Mouse (Mus musculus) left cerebral cortex, adult 11 months (tissue): ENCODE measurements around the gene Crat.

ENCODE experiments used
- DNase-seq: peaks from one replicate; pipeline ENCODE4 v3.0.0; 2022; ENCODE audit warnings: low spot score

Gene Crat

GRCm38 (mm10) chr2:30403870-30404269 lies 11.7 kb downstream of the Crat start:
- DNase-seq = no peak

GRCm38 (mm10) chr2:30402843-30403242 lies 12.8 kb downstream of the Crat start:
- DNase-seq = no peak

- no peak for DNase-seq
These were observed 13.2 kb downstream of the Crat start for GRCm38 (mm10) chr2:30402351-30402826.

GRCm38 (mm10) chr2:30401581-30401980 lies 14.0 kb downstream of the Crat start:
- no peak for DNase-seq

- DNase-seq = no peak
These were observed 16.1 kb downstream of the Crat start for GRCm38 (mm10) chr2:30399191-30400171.

- DNase-seq = no peak
These were observed 17.6 kb downstream of the Crat start for GRCm38 (mm10) chr2:30397986-30398512.

GRCm38 (mm10) chr2:30396246-30396645 lies 19.4 kb downstream of the Crat start:
- DNase-seq = no peak

- no peak for DNase-seq
These were observed 19.9 kb downstream of the Crat start for GRCm38 (mm10) chr2:30395757-30396156.

- DNase-seq = no peak
These were observed 22.3 kb downstream of the Crat start for GRCm38 (mm10) chr2:30393370-30393656.

DNA sequence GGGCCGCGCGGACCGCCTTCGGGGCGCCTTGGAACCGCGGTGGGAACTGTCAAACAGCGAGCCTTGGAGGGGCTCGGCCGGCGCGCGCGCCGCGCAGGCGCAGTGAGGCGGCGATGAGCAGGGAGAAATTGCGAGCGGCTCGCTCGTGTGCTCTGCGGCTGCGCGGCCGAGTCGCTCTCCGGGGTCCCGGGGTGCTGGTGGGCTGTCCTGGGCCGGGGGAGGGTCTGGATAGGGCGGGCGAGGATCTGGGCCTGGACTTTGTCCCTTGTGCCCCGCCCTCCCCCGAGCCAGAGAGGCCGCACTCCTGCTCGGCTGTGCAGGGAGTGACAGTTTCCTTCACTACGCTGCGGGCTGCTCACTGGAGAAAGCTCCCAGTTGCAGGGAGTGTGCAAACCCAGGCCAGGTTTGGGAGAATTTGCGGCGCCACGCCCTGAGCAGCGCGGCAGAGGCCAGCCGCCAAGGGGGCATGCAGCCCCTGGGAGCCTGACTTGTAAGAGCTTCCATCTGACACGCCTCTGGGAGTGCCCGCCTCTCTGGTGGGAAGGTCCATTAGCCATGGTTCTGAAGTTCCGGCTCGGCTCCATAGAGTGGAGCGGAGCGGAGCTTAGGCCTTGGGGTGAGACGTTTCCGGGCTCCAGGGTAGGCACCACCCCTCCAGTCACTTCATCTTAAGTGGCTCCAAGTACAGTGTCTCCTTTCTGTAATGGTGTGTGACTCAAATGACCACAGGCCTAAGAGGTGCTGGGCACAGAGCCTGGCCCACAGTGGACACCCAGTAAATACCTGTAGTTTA lies 22.8 kb downstream of the Crat start:
- no peak for DNase-seq

- DNase-seq = peak; percentile 98
These were observed 23.5 kb downstream of the Crat start, which contains the start of gene Dolpp1 for GRCm38 (mm10) chr2:30392114-30392576. Gene Dolpp1 (plus strand): TSS chr2:30392254.

DNA sequence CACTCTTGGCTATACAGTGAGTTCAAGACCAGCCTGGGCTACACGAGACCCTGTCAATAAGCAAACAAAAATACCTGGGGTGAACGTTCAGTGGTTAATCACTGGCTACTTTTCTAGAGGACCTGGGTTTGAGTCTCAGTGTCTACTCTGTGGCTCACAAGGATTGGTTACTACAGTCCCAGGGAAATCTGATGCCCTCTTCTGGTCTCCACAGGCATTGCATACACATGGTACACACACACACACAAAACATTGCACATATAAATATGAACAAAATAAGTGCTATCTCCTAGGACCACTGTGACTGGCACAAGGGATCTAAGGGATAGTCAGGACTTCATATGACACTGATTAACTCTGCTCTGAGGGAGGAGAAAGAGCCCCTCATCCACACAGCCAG lies 26.6 kb downstream of the Crat start:
- DNase-seq = no peak

DNA sequence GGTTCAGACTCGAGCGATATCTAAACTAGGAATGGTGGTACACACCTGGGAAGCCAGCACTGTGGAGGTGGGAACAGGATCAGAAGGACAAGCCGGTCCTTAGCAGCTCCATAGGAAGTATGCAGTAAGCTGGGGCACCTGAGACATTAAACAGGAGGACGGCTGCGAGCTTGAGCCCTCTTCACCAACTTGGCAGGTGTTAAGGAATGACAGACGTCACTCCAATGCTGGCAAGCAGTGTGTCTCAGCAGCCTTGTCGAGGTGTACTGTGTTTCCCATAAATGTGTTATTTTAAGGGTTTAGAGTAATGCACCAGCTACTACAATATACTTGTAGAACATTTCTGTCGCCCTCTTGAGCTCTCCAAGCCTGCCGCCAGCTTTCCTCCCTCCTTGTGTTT lies 28.7 kb downstream of the Crat start:
- DNase-seq = no peak

DNA sequence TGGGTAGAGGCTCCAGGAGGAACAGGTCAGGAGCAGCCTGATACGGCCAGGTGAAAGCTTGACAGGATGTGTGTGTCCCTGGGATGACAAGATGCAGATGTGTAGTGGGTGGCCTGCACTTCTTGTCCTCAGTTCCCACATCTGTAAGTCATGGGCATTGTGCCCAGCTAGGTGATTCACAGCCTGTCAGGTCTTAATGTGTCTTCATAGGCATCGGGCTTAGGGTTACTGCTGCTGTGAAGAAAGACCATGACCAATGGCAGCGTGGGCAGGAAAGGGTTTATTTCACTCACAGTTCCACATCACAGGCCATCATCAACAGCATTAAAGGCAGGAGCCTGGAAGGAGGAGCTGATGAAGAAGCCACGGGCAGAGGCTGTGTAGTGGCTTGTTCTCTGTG lies 30.0 kb downstream of the Crat start:
- no peak for DNase-seq

GRCm38 (mm10) chr2:30384814-30385213 lies 30.8 kb downstream of the Crat start:
- no peak for DNase-seq

GRCm38 (mm10) chr2:30381377-30381725 lies 34.3 kb downstream of the Crat start:
- DNase-seq = no peak

DNA sequence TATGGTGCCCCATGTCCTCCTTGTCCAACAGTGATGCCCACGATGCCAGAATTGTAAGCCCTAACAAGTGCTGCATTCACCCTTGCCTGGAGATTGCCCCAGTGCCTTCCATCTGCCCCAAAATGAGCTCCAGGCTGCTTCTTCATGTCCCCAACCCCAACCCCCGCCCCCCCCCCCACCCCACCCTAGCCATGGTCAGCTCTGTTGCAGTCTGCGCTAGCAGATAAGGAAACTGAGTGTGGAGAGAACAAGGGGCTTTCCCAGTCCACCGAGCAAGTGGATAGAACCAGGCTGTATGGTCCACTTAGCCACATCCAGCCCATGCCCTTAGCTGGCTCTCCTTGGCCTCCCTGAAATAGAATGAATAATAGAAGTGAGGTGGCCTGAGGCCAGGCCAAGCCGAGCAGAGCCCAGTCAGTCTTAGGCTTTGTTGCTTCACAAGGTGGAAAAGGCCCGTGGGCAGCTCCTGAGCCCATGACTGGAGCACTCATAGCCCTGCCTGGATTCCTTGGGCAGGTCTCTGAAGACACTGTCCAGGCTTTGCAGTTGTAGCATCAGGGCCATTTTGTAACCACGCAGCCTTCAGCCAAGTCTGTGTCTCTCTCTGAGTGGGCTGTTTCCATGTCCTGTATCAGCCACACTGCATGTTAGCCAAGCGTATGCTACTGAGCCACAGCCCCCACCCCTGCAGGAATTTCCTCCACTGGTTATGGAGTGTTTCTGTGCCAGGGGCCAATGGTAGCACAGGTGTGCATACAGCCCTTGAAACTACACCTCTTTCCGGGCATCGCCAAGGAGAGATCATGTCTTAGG lies 34.8 kb downstream of the Crat start:
- DNase-seq = no peak

- no peak for DNase-seq
These were observed 36.3 kb downstream of the Crat start for GRCm38 (mm10) chr2:30379307-30379706.

- no peak for DNase-seq
These were observed 37.9 kb downstream of the Crat start for GRCm38 (mm10) chr2:30377721-30378120.

DNA sequence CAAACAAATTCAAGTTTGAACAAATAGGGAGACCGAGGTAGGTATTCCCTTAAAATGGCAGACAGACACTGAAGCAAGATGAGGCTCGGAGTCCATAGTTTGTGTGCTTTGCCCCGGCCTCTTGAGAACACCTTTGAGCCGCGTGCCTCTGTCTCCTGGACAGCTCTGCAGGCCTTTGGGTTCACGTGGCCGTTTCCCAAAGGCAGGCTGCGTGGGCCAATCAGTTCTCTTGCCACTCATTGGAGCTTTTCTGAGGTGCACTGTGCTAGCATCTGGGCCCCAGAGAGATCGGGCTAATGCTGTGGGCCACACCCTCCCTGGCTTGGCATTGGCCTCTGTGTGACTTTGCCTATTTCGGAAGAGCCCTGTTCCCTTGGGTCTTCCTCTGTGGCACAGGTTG lies 39.7 kb downstream of the Crat start:
- DNase-seq = no peak

- no peak for DNase-seq
These were observed 42.9 kb downstream of the Crat start for GRCm38 (mm10) chr2:30372726-30373125.

- no peak for DNase-seq
These were observed 44.1 kb downstream of the Crat start for GRCm38 (mm10) chr2:30371544-30371943.
